8 mouse cellular contexts compared by ENCODE assay signal in genomic region chr19:6531832-6532471, GRCm38 (mm10). TPM values are rescaled to one million over a fixed set of nuclear protein-coding genes. Genes with fewer than 3 reads are reported as not detected.
DNase-seq lines count a peak whose midpoint lies in the region; ATAC-seq and TF ChIP-seq lines count a peak whose summit lies in the region.

No protein-coding gene starts in this region.

- H3K27ac ChIP-seq in bone marrow macrophage, adult 2 months (ENCODE audit: insufficient read depth, low read depth, low read length): no peak overlapping the region
- H3K27ac ChIP-seq in heart, embryonic 13.5 days (replicated peaks): no peak overlapping the region
- peak overlapping the region; percentile 70 for H3K27ac ChIP-seq in kidney, postnatal 0 days
- H3K27ac ChIP-seq in midbrain, embryonic 12.5 days (replicated peaks): peak overlapping the region; percentile 71

- H3K9ac ChIP-seq in heart, embryonic 13.5 days: peak overlapping the region; percentile 75
- peak overlapping the region; percentile 61 for H3K9ac ChIP-seq in kidney, postnatal 0 days (ENCODE audit: low read depth, low read length)
- peak overlapping the region; percentile 82 for H3K9ac ChIP-seq in midbrain, embryonic 12.5 days (replicated peaks)

- H3K4me2 ChIP-seq in heart, embryonic 13.5 days: peak overlapping the region; percentile 83
- peak overlapping the region; percentile 79 for H3K4me2 ChIP-seq in kidney, postnatal 0 days (ENCODE audit: low read length)
- H3K4me2 ChIP-seq in midbrain, embryonic 12.5 days (replicated peaks): peak overlapping the region; percentile 85

- H3K4me3 ChIP-seq in bone marrow macrophage, adult 2 months (ENCODE audit: insufficient read depth, low read length): peak overlapping the region; percentile 1; the same call in 1 of the 2 replicates
- H3K4me3 ChIP-seq in heart, embryonic 13.5 days: peak overlapping the region; percentile 55
- H3K4me3 ChIP-seq in kidney, postnatal 0 days (replicated peaks; ENCODE audit: low read depth, low read length): peak overlapping the region; percentile 44
- H3K4me3 ChIP-seq in midbrain, embryonic 12.5 days: peak overlapping the region; percentile 47

- no peaks in the 10 kb centered on the region for H3K36me3 ChIP-seq in heart, embryonic 13.5 days
- H3K36me3 ChIP-seq in kidney, postnatal 0 days (ENCODE audit: insufficient read depth, low read length): no peaks in the 10 kb centered on the region
- H3K36me3 ChIP-seq in midbrain, embryonic 12.5 days: peaks cover 2% of the 10 kb centered on the region; the same call in 1 of the 2 replicates

- no peaks in the 10 kb centered on the region for H3K4me1 ChIP-seq in bone marrow macrophage, adult 2 months (ENCODE audit: control insufficient read depth, insufficient read depth, low read length)
- peaks cover 23% of the 10 kb centered on the region for H3K4me1 ChIP-seq in heart, embryonic 13.5 days
- H3K4me1 ChIP-seq in kidney, postnatal 0 days (replicated peaks; ENCODE audit: insufficient read depth, low read length): peaks cover 9% of the 10 kb centered on the region; the same call in 1 of the 2 replicates
- peaks cover 51% of the 10 kb centered on the region for H3K4me1 ChIP-seq in midbrain, embryonic 12.5 days

- TF ChIP-seq POLR2A in bone marrow macrophage, adult 2 months (IDR thresholded peaks at IDR 0.05; ENCODE audit: borderline replicate concordance, low read depth, low read length): no peak

- no peak for ATAC-seq in heart, embryonic 13.5 days (ENCODE audit: extremely low read depth, insufficient number of reproducible peaks, low FRiP score, low TSS enrichment)
- ATAC-seq in kidney, postnatal 0 days (replicated peaks; ENCODE audit: low FRiP score, low read depth): peak; percentile 42; the same call in 1 of the 2 replicates
- ATAC-seq in midbrain, embryonic 12.5 days (ENCODE audit: low FRiP score, low read depth): peak; percentile 27
- no peak; the same call in 1 of the 2 replicates for ATAC-seq in granulocyte monocyte progenitor cell, adult 5-6 weeks (replicated peaks; ENCODE audit: poor library complexity, severe bottlenecking)

- H3K27me3 ChIP-seq in heart, embryonic 13.5 days (replicated peaks): peaks cover 88% of the 10 kb centered on the region
- no peaks in the 10 kb centered on the region for H3K27me3 ChIP-seq in kidney, postnatal 0 days (ENCODE audit: insufficient read depth, low read length)
- H3K27me3 ChIP-seq in midbrain, embryonic 12.5 days: no peaks in the 10 kb centered on the region

- WGBS in heart, embryonic 13.5 days: under 1% methylated on average over 36 of the region's 36 CpGs
- 1% methylated on average over 36 of the region's 36 CpGs for WGBS in kidney, postnatal 0 days
- WGBS in midbrain, embryonic 12.5 days: 1% methylated on average over 36 of the region's 36 CpGs

- no peak for TF ChIP-seq CTCF in bone marrow macrophage, adult 2 months (IDR thresholded peaks at IDR 0.05; ENCODE audit: low read depth, low read length)
- TF ChIP-seq CTCF in kidney, postnatal 0 days (IDR thresholded peaks at IDR 0.05; ENCODE audit: low read depth): no peak

- H3K9me3 ChIP-seq in heart, embryonic 13.5 days: no peaks in the 10 kb centered on the region
- H3K9me3 ChIP-seq in kidney, postnatal 0 days (replicated peaks; ENCODE audit: low read length): no peaks in the 10 kb centered on the region
- H3K9me3 ChIP-seq in midbrain, embryonic 12.5 days: no peaks in the 10 kb centered on the region

- DNase-seq in cerebellum, postnatal 10 days: peak; percentile 57 to 65
- DNase-seq in cerebellum, adult 9-10 months: no peak
- peak; percentile 81 for DNase-seq in kidney, postnatal 0 days (ENCODE audit: low spot score)
- DNase-seq in right cerebral cortex, postnatal 14 days: no peak

RNA-seq across cellular contexts. Expression of gene Slc22a12, which starts 10.9 kb away (rescaled TPM):
- not detected in 2 replicates for polyA plus RNA-seq in bone marrow macrophage, adult 2 months (2012; ENCODE audit: insufficient read depth, insufficient read length, missing spikeins)
- polyA plus RNA-seq in heart, embryonic 13.5 days (2015; fragmentation: Nextera tagmentation; extraction: Ambion mirVana): not detected in 2 replicates
- 21.8 and 31.4 TPM in 2 replicates for polyA plus RNA-seq in kidney, postnatal 0 days (2015; fragmentation: Nextera tagmentation; extraction: Ambion mirVana)
- not detected in 2 replicates for polyA plus RNA-seq in midbrain, embryonic 12.5 days (2016; fragmentation: Nextera tagmentation; extraction: Ambion mirVana)
- total RNA-seq in granulocyte monocyte progenitor cell, adult 5-6 weeks (2014; fragmentation: Nextera tagmentation): not detected in 2 replicates
- not detected in 2 replicates for total RNA-seq in granulocyte monocyte progenitor cell, adult 5-6 weeks (2017)

Comparison
In these comparisons a context has a peak if more than half of its experiments do, and no peak if none do; other contexts are left out.
1. DNase-seq: peak in cerebellum, postnatal 10 days (2 of 2) and kidney, postnatal 0 days (single experiment); none in cerebellum, adult 9-10 months (single experiment) and right cerebral cortex, postnatal 14 days (single experiment).
2. H3K27ac ChIP-seq: peak in kidney, postnatal 0 days (single experiment) and midbrain, embryonic 12.5 days (single experiment); none in bone marrow macrophage, adult 2 months (single experiment) and heart, embryonic 13.5 days (single experiment).
3. H3K4me3 ChIP-seq: peak in every context shown above with its lines; median percentile 55 in heart, embryonic 13.5 days; 47 in midbrain, embryonic 12.5 days; 44 in kidney, postnatal 0 days; 1 in bone marrow macrophage, adult 2 months.
4. ATAC-seq: peak in kidney, postnatal 0 days (single experiment) and midbrain, embryonic 12.5 days (single experiment); none in heart, embryonic 13.5 days (single experiment) and granulocyte monocyte progenitor cell, adult 5-6 weeks (single experiment).
5. RNA of gene Slc22a12, which starts 10.9 kb away (polyA plus RNA-seq): 21.8 to 31.4 TPM in kidney, postnatal 0 days; not detected in midbrain, embryonic 12.5 days, not detected in bone marrow macrophage, adult 2 months and not detected in heart, embryonic 13.5 days; every median in the first group is over 10 times any median in the second.
6. Peak in every context shown above with its lines, with median percentiles within 50 percentile points of each other: H3K4me2 ChIP-seq and H3K9ac ChIP-seq.